Mouse (Mus musculus): ENCODE measurements around the gene Ctnnal1. TPM values are rescaled to one million over a fixed set of nuclear protein-coding genes. Genes with fewer than 3 reads are reported as not detected.
"Not testable (repeated sequence)": the region's sequence is repeated elsewhere in the genome, so short reads cannot be mapped to it uniquely, and the experiment has no call there.

Gene Ctnnal1
- polyA plus RNA-seq, 1 experiment, result 34.5 TPM

GRCm38 (mm10) chr4:56878971-56879370, 14.0 kb upstream of the Ctnnal1 start:
- H3K4me1 ChIP-seq (ENCODE audit: control insufficient read depth, insufficient read depth, low read length), result peaks cover 8% of the 10 kb centered on the region
- TF ChIP-seq POLR2A (IDR thresholded peaks at IDR 0.05; ENCODE audit: borderline replicate concordance, insufficient read depth, low read length) (no peak), CTCF (IDR thresholded peaks at IDR 0.05; ENCODE audit: borderline replicate concordance, insufficient read depth, low read depth, low read length) (no peak)
- no peak for DNase-seq
- H3K4me3 ChIP-seq (replicated peaks; ENCODE audit: insufficient read depth, low read depth, low read length), result no peak overlapping the region
- H3K27ac ChIP-seq (ENCODE audit: insufficient read depth, low read length), result no peak overlapping the region
- H3K27me3 ChIP-seq (ENCODE audit: control insufficient read depth, insufficient read depth, low read length), result no peaks in the 10 kb centered on the region
- 91% methylated on average over 7 of the region's 7 CpGs for WGBS

- not testable (repeated sequence) for H3K4me3 ChIP-seq (replicated peaks; ENCODE audit: insufficient read depth, low read depth, low read length); H3K4me1 ChIP-seq (ENCODE audit: control insufficient read depth, insufficient read depth, low read length); H3K27ac ChIP-seq (ENCODE audit: insufficient read depth, low read length); H3K27me3 ChIP-seq (ENCODE audit: control insufficient read depth, insufficient read depth, low read length); DNase-seq
- 98% methylated on average over 11 of the region's 11 CpGs for WGBS
Observed at GRCm38 (mm10) chr4:56870541-56870940, 5.6 kb upstream of the Ctnnal1 start.

- 73% methylated on average over 5 of the region's 5 CpGs for WGBS
- no peak for DNase-seq
- Histone ChIP-seq H3K4me3 (replicated peaks; ENCODE audit: insufficient read depth, low read depth, low read length) (no peak overlapping the region), H3K4me1 (ENCODE audit: control insufficient read depth, insufficient read depth, low read length) (peaks cover 11% of the 10 kb centered on the region; the same call in 1 of the 2 replicates), H3K27me3 (ENCODE audit: control insufficient read depth, insufficient read depth, low read length) (no peaks in the 10 kb centered on the region), H3K27ac (ENCODE audit: insufficient read depth, low read length) (no peak overlapping the region)
- no peak for TF ChIP-seq CTCF (IDR thresholded peaks at IDR 0.05; ENCODE audit: borderline replicate concordance, insufficient read depth, low read depth, low read length)
- no peak for TF ChIP-seq POLR2A (IDR thresholded peaks at IDR 0.05; ENCODE audit: borderline replicate concordance, insufficient read depth, low read length)
Observed at GRCm38 (mm10) chr4:56867761-56868160, 2.8 kb upstream of the Ctnnal1 start.

GRCm38 (mm10) chr4:56865971-56866370, 983 bp upstream of the Ctnnal1 start:
- TF ChIP-seq POLR2A (IDR thresholded peaks at IDR 0.05; ENCODE audit: borderline replicate concordance, insufficient read depth, low read length) (no peak), CTCF (IDR thresholded peaks at IDR 0.05; ENCODE audit: borderline replicate concordance, insufficient read depth, low read depth, low read length) (no peak)
- DNase-seq, result peak; percentile 35 to 56
- H3K27ac ChIP-seq (ENCODE audit: insufficient read depth, low read length), result no peak overlapping the region
- WGBS, result 19% methylated on average over 4 of the region's 4 CpGs
- no peak overlapping the region for H3K4me3 ChIP-seq (replicated peaks; ENCODE audit: insufficient read depth, low read depth, low read length)
- peaks cover 15% of the 10 kb centered on the region for H3K4me1 ChIP-seq (ENCODE audit: control insufficient read depth, insufficient read depth, low read length)
- H3K27me3 ChIP-seq (ENCODE audit: control insufficient read depth, insufficient read depth, low read length), result no peaks in the 10 kb centered on the region

- H3K4me3 ChIP-seq (replicated peaks; ENCODE audit: insufficient read depth, low read depth, low read length), result peak overlapping the region; percentile 75
- H3K4me1 ChIP-seq (ENCODE audit: control insufficient read depth, insufficient read depth, low read length), result peaks cover 15% of the 10 kb centered on the region
- peak overlapping the region; percentile 67 for H3K27ac ChIP-seq (ENCODE audit: insufficient read depth, low read length)
- under 1% methylated on average over 49 of the region's 49 CpGs for WGBS
- H3K27me3 ChIP-seq (ENCODE audit: control insufficient read depth, insufficient read depth, low read length), result no peaks in the 10 kb centered on the region
- no peak for DNase-seq
- TF ChIP-seq POLR2A (IDR thresholded peaks at IDR 0.05; ENCODE audit: borderline replicate concordance, insufficient read depth, low read length), result no peak
- no peak for TF ChIP-seq CTCF (IDR thresholded peaks at IDR 0.05; ENCODE audit: borderline replicate concordance, insufficient read depth, low read depth, low read length)
Observed at GRCm38 (mm10) chr4:56864417-56865001, 479 bp downstream of the Ctnnal1 start.

DNA sequence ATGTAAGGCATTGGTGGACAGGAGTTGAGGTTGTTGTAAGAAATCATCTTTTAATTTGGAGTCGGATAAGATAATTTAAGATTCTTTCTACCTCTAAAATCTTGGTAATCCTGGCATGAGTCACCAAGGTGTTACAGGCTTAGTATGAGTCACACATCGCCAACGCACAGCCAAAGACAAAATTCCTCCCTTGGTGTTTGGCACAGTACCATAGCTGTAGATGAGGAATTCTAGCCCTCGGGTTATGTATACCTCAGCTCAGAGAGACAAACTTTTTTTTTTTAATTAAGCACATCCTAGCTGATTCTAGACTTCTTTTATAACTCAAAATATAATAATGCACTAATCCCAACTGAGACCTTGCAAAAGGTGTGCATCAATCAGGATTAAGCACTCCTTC, 972 bp downstream of the Ctnnal1 start:
- DNase-seq, result peak; percentile 44 to 81
- TF ChIP-seq POLR2A (IDR thresholded peaks at IDR 0.05; ENCODE audit: borderline replicate concordance, insufficient read depth, low read length), result no peak
- TF ChIP-seq CTCF (IDR thresholded peaks at IDR 0.05; ENCODE audit: borderline replicate concordance, insufficient read depth, low read depth, low read length), result no peak
- Histone ChIP-seq H3K4me1 (ENCODE audit: control insufficient read depth, insufficient read depth, low read length) (peaks cover 15% of the 10 kb centered on the region), H3K27ac (ENCODE audit: insufficient read depth, low read length) (peak overlapping the region; percentile 67), H3K27me3 (ENCODE audit: control insufficient read depth, insufficient read depth, low read length) (no peaks in the 10 kb centered on the region), H3K4me3 (replicated peaks; ENCODE audit: insufficient read depth, low read depth, low read length) (peak overlapping the region; percentile 75)
- WGBS, result 4% methylated on average over 4 of the region's 4 CpGs

DNA sequence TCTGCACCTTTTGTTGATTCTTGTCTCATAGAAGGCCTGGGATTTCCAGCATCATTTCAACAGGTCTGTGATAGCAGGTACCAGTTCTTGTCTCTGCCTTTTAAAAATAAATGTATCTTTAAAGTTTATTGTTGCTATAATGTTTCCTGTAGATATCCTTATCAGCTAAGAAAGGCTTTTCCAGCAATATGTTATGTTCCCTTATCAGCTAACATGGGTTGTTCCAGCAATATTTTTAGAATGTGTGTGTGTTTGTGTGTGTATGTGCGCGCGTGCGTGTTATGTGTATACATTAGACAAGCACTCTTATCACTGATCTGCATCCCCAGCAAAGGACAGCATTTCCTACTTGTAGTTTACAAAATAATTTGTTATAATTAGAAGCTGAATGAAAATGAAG, 3.4 kb downstream of the Ctnnal1 start:
- Histone ChIP-seq H3K4me1 (ENCODE audit: control insufficient read depth, insufficient read depth, low read length) (peaks cover 15% of the 10 kb centered on the region), H3K27ac (ENCODE audit: insufficient read depth, low read length) (no peak overlapping the region), H3K4me3 (replicated peaks; ENCODE audit: insufficient read depth, low read depth, low read length) (no peak overlapping the region), H3K27me3 (ENCODE audit: control insufficient read depth, insufficient read depth, low read length) (no peaks in the 10 kb centered on the region)
- 97% methylated on average over 4 of the region's 4 CpGs for WGBS
- DNase-seq, result no peak
- no peak for TF ChIP-seq CTCF (IDR thresholded peaks at IDR 0.05; ENCODE audit: borderline replicate concordance, insufficient read depth, low read depth, low read length)
- TF ChIP-seq POLR2A (IDR thresholded peaks at IDR 0.05; ENCODE audit: borderline replicate concordance, insufficient read depth, low read length), result no peak

GRCm38 (mm10) chr4:56858733-56859132, 6.3 kb downstream of the Ctnnal1 start:
- DNase-seq, result no peak
- H3K27me3 ChIP-seq (ENCODE audit: control insufficient read depth, insufficient read depth, low read length), result no peaks in the 10 kb centered on the region
- WGBS, result 81% methylated on average over 9 of the region's 9 CpGs
- TF ChIP-seq POLR2A (IDR thresholded peaks at IDR 0.05; ENCODE audit: borderline replicate concordance, insufficient read depth, low read length), result no peak
- no peak for TF ChIP-seq CTCF (IDR thresholded peaks at IDR 0.05; ENCODE audit: borderline replicate concordance, insufficient read depth, low read depth, low read length)
- peaks cover 13% of the 10 kb centered on the region for H3K4me1 ChIP-seq (ENCODE audit: control insufficient read depth, insufficient read depth, low read length)
- H3K27ac ChIP-seq (ENCODE audit: insufficient read depth, low read length), result no peak overlapping the region
- H3K4me3 ChIP-seq (replicated peaks; ENCODE audit: insufficient read depth, low read depth, low read length), result no peak overlapping the region

Measured in cerebellum, adult 2 months (tissue).